Mouse (Mus musculus): ENCODE measurements around the gene Plk1.

Plk1 gene

GRCm38 (mm10) chr7:122158915-122159902 is at the start of gene Plk1:
TSS of gene Plk1 (plus strand) at chr7:122159439.
- peak; percentile 87 for DNase-seq

GRCm38 (mm10) chr7:122123518-122123917 is 35.7 kb upstream of the Plk1 start:
- DNase-seq: no peak

GRCm38 (mm10) chr7:122125636-122126035 is 33.6 kb upstream of the Plk1 start:
- no peak for DNase-seq

- DNase-seq: no peak
Observed at GRCm38 (mm10) chr7:122126946-122127345, 32.3 kb upstream of the Plk1 start.

- no peak for DNase-seq
Observed at GRCm38 (mm10) chr7:122131834-122132233, 27.4 kb upstream of the Plk1 start.

GRCm38 (mm10) chr7:122132497-122133337 is 26.5 kb upstream of the Plk1 start, which contains the start of the genes Palb2 and Dctn5:
TSS of gene Palb2 (minus strand) at chr7:122132985.
TSS of gene Dctn5 (plus strand) at chr7:122133041.
- peak; percentile 98 for DNase-seq

GRCm38 (mm10) chr7:122133338-122133625 is 26.0 kb upstream of the Plk1 start:
- DNase-seq: no peak

- DNase-seq: no peak
Observed at GRCm38 (mm10) chr7:122135070-122135469, 24.2 kb upstream of the Plk1 start.

- no peak for DNase-seq
Observed at GRCm38 (mm10) chr7:122137071-122137470, 22.2 kb upstream of the Plk1 start.

GRCm38 (mm10) chr7:122138190-122138589 is 21.0 kb upstream of the Plk1 start:
- DNase-seq: no peak

GRCm38 (mm10) chr7:122140991-122141390 is 18.2 kb upstream of the Plk1 start:
- DNase-seq: no peak

- DNase-seq: no peak
Observed at GRCm38 (mm10) chr7:122152473-122152872, 6.8 kb upstream of the Plk1 start.

- no peak for DNase-seq
Observed at GRCm38 (mm10) chr7:122158488-122158887, 751 bp upstream of the Plk1 start.

GRCm38 (mm10) chr7:122160037-122160436 is 798 bp downstream of the Plk1 start:
- no peak for DNase-seq

- DNase-seq: no peak
Observed at GRCm38 (mm10) chr7:122163766-122164165, 4.5 kb downstream of the Plk1 start.

GRCm38 (mm10) chr7:122167203-122167602 is 8.0 kb downstream of the Plk1 start:
- no peak for DNase-seq

- DNase-seq: no peak
Observed at GRCm38 (mm10) chr7:122170705-122171104, 11.5 kb downstream of the Plk1 start.

- no peak for DNase-seq
Observed at GRCm38 (mm10) chr7:122171613-122172012, 12.4 kb downstream of the Plk1 start.

GRCm38 (mm10) chr7:122180720-122181119 is 21.5 kb downstream of the Plk1 start:
- no peak for DNase-seq

GRCm38 (mm10) chr7:122184569-122184968 is 25.3 kb downstream of the Plk1 start:
- DNase-seq: no peak

- no peak for DNase-seq
Observed at GRCm38 (mm10) chr7:122186043-122186442, 26.8 kb downstream of the Plk1 start, which contains the start of gene Ern2. TSS of gene Ern2 (minus strand) at chr7:122186207.

- no peak for DNase-seq
Observed at GRCm38 (mm10) chr7:122189484-122189883, 30.2 kb downstream of the Plk1 start.

GRCm38 (mm10) chr7:122191097-122191496 is 31.9 kb downstream of the Plk1 start:
- no peak for DNase-seq

- DNase-seq: no peak
Observed at GRCm38 (mm10) chr7:122193919-122194318, 34.7 kb downstream of the Plk1 start.
